Mouse (Mus musculus): ENCODE data around the gene Pth2.

- TF ChIP-seq CTCF (IDR thresholded peaks at IDR 0.05 in 2 of 3, conservative IDR thresholded peaks at IDR 0.05 in 1 of 3; ENCODE audit: control insufficient read depth in 1 of 3, insufficient read depth in 1 of 3, low read depth in 2 of 3, low read length in 3 of 3, poor library complexity in 1 of 3, severe bottlenecking in 1 of 3) (no peak), ZNF384 (IDR thresholded peaks at IDR 0.05; ENCODE audit: low read depth, low read length) (no peak), CHD2 (IDR thresholded peaks at IDR 0.05; ENCODE audit: low read length) (no peak), POLR2AphosphoS5 (IDR thresholded peaks at IDR 0.05; ENCODE audit: borderline replicate concordance, low read depth, low read length) (no peak), GABPA (IDR thresholded peaks at IDR 0.05; ENCODE audit: low read depth, low read length) (no peak), HCFC1 (IDR thresholded peaks at IDR 0.05; ENCODE audit: low read depth, low read length) (no peak), E2F4 (IDR thresholded peaks at IDR 0.05; ENCODE audit: borderline replicate concordance, low read depth, low read length) (no peak), ELF1 (IDR thresholded peaks at IDR 0.05; ENCODE audit: low read depth, low read length) (no peak), MYB (IDR thresholded peaks at IDR 0.05; ENCODE audit: low read depth, low read length) (no peak), SMC3 (IDR thresholded peaks at IDR 0.05; ENCODE audit: low read depth, low read length) (no peak), MYC (IDR thresholded peaks at IDR 0.05; ENCODE audit: low read depth, low read length) (no peak)
Observed at GRCm38 (mm10) chr7:45196176-45196535, 15.4 kb downstream of the Pth2 start.

Measured in MEL (cell line).